ENCODE assay signal across 8 mouse cellular contexts in genomic region chr5:114356250-114356935, GRCm38 (mm10). TPM values are rescaled to one million over a fixed set of nuclear protein-coding genes. Genes with fewer than 3 reads are reported as not detected.
DNase-seq lines count a peak whose midpoint lies in the region; ATAC-seq and TF ChIP-seq lines count a peak whose summit lies in the region.

No protein-coding gene starts in this region.

- H3K4me3 ChIP-seq in intestine, postnatal 0 days (ENCODE audit: low read depth, low read length) = no peak overlapping the region
- no peak overlapping the region for H3K4me3 ChIP-seq in midbrain, embryonic 11.5 days (ENCODE audit: low read depth, low read length)

- H3K36me3 ChIP-seq in intestine, postnatal 0 days (ENCODE audit: control insufficient read depth, insufficient read depth) = peaks cover 21% of the 10 kb centered on the region
- H3K36me3 ChIP-seq in midbrain, embryonic 11.5 days (ENCODE audit: control insufficient read depth, insufficient read depth, low read length) = no peaks in the 10 kb centered on the region

- TF ChIP-seq CTCF in intestine, postnatal 0 days (IDR thresholded peaks at IDR 0.05; ENCODE audit: low read depth) = peak; percentile 95

- H3K9ac ChIP-seq in intestine, postnatal 0 days (ENCODE audit: low read depth, low read length) = no peak overlapping the region
- no peak overlapping the region for H3K9ac ChIP-seq in midbrain, embryonic 11.5 days (ENCODE audit: low read length)

- peak overlapping the region; percentile 42 for H3K27ac ChIP-seq in intestine, postnatal 0 days (ENCODE audit: low read depth, low read length)
- H3K27ac ChIP-seq in midbrain, embryonic 11.5 days (ENCODE audit: low read depth, low read length) = no peak overlapping the region

- peak; percentile 34 to 35 for DNase-seq in cerebellum, postnatal 4 days (ENCODE audit: low spot score in 2 of 2)
- DNase-seq in cerebellum, adult 9-10 months = no peak
- peak; percentile 73 for DNase-seq in embryo, embryonic 9.5 days (ENCODE audit: extremely low spot score)
- peak; percentile 47 to 78 for DNase-seq in gastrocnemius, postnatal 4 days (ENCODE audit: low spot score in 2 of 2)
- DNase-seq in left cerebral cortex, postnatal 4 days = peak; percentile 62
- no peak for DNase-seq in midbrain, embryonic 11.5 days (ENCODE audit: low spot score, missing footprints)
- peak; percentile 73 to 84 for DNase-seq in spleen, postnatal 4 days (ENCODE audit: low spot score in 2 of 2)

- intact Hi-C loops in left cerebral cortex, postnatal 4 days (cut with DNase I) = no loop called here

- H3K4me2 ChIP-seq in intestine, postnatal 0 days (replicated peaks; ENCODE audit: low read depth) = peak overlapping the region; percentile 27
- H3K4me2 ChIP-seq in midbrain, embryonic 11.5 days = no peak overlapping the region

- no peaks in the 10 kb centered on the region for H3K9me3 ChIP-seq in intestine, postnatal 0 days (ENCODE audit: control insufficient read depth)
- H3K9me3 ChIP-seq in midbrain, embryonic 11.5 days (ENCODE audit: control insufficient read depth, low read length) = no peaks in the 10 kb centered on the region

- H3K27me3 ChIP-seq in intestine, postnatal 0 days (replicated peaks; ENCODE audit: control insufficient read depth, insufficient read depth, low read length) = no peaks in the 10 kb centered on the region
- no peaks in the 10 kb centered on the region for H3K27me3 ChIP-seq in midbrain, embryonic 11.5 days (ENCODE audit: control insufficient read depth, insufficient read depth, low read length)

- peak; percentile 93 for ATAC-seq in intestine, postnatal 0 days
- peak; percentile 68; the same call in 1 of the 2 replicates for ATAC-seq in midbrain, embryonic 11.5 days (ENCODE audit: low FRiP score)

- no peaks in the 10 kb centered on the region for H3K4me1 ChIP-seq in intestine, postnatal 0 days (replicated peaks; ENCODE audit: control insufficient read depth, insufficient read depth, low read length)
- H3K4me1 ChIP-seq in midbrain, embryonic 11.5 days (ENCODE audit: control insufficient read depth, insufficient read depth, low read length) = peaks cover 10% of the 10 kb centered on the region

- 20% methylated on average over 7 of the region's 7 CpGs for WGBS in intestine, postnatal 0 days
- WGBS in midbrain, embryonic 11.5 days = 31% methylated on average over 7 of the region's 7 CpGs

RNA-seq across cellular contexts. Expression of gene Kctd10, which starts 23.9 kb away (rescaled TPM):
- total RNA-seq in gastrocnemius, postnatal 4 days (2021) = 10 to 100 TPM; 38.0 to 40.7 TPM
- polyA plus RNA-seq in intestine, postnatal 0 days (2015; fragmentation: Nextera tagmentation; extraction: Ambion mirVana) = 112 and 118 TPM in 2 replicates
- total RNA-seq in left cerebral cortex, postnatal 4 days (2021) = 10 to 100 TPM; 61.6 to 63.0 TPM
- 104 and 112 TPM in 2 replicates for polyA plus RNA-seq in midbrain, embryonic 11.5 days (2014; fragmentation: Nextera tagmentation; extraction: Ambion mirVana)

RNA-seq across cellular contexts. Expression of gene Ube3b, which starts 24.0 kb away (rescaled TPM):
- 10 to 100 TPM; 54.2 to 59.3 TPM for total RNA-seq in gastrocnemius, postnatal 4 days (2021)
- 23.0 and 24.8 TPM in 2 replicates for polyA plus RNA-seq in intestine, postnatal 0 days (2015; fragmentation: Nextera tagmentation; extraction: Ambion mirVana)
- 10 to 100 TPM; 67.7 to 68.4 TPM for total RNA-seq in left cerebral cortex, postnatal 4 days (2021)
- 45.5 and 49.7 TPM in 2 replicates for polyA plus RNA-seq in midbrain, embryonic 11.5 days (2014; fragmentation: Nextera tagmentation; extraction: Ambion mirVana)

Comparison
In these comparisons a context has a peak if more than half of its experiments do, and no peak if none do; other contexts are left out.
1. DNase-seq: peak in cerebellum, postnatal 4 days (2 of 2), embryo, embryonic 9.5 days (single experiment), gastrocnemius, postnatal 4 days (2 of 2), left cerebral cortex, postnatal 4 days (single experiment) and spleen, postnatal 4 days (2 of 2); none in cerebellum, adult 9-10 months (single experiment) and midbrain, embryonic 11.5 days (single experiment).